9 mouse cellular contexts compared by ENCODE assay signal in genomic region chr9:78769168-78769567, GRCm38 (mm10).
DNase-seq lines count a peak whose midpoint lies in the region; ATAC-seq and TF ChIP-seq lines count a peak whose summit lies in the region.
"Had no signal": no experiment of that assay in that cellular context is flagged by ENCODE, and none has a peak within 500 bp of the region (broad histone marks: within the 10 kb centered on the region; RNA-seq: fewer than 3 reads in every experiment).

No protein-coding gene starts in this region.

- no peaks in the 10 kb centered on the region for H3K36me3 ChIP-seq in forebrain, embryonic 14.5 days (ENCODE audit: control insufficient read depth, insufficient read depth, low read length)
- no peaks in the 10 kb centered on the region for H3K36me3 ChIP-seq in forebrain, embryonic 12.5 days (replicated peaks)
- no peaks in the 10 kb centered on the region for H3K36me3 ChIP-seq in liver, embryonic 14.5 days (replicated peaks; ENCODE audit: control insufficient read depth, insufficient read depth, low read depth)
- no peaks in the 10 kb centered on the region for H3K36me3 ChIP-seq in liver, embryonic 11.5 days (ENCODE audit: control insufficient read depth, insufficient read depth, low read length)
- H3K36me3 ChIP-seq: heart, embryonic 15.5 days had no signal

- peak; percentile 75 for DNase-seq in forebrain, embryonic 14.5 days (ENCODE audit: low spot score)
- DNase-seq in liver, embryonic 14.5 days (ENCODE audit: low read depth in 3 of 3, low spot score in 3 of 3): no peak
- DNase-seq in liver, embryonic 11.5 days (ENCODE audit: low spot score): no peak
- no peak for DNase-seq in Patski (ENCODE audit: low read depth, low spot score)
- DNase-seq in left cerebral cortex, postnatal 10 days (ENCODE audit: extremely low spot score in 1 of 2, low spot score in 2 of 2): peak; percentile 27 to 35
- DNase-seq in spleen, postnatal 14 days (ENCODE audit: low spot score in 2 of 2): no peak
- DNase-seq in T-cell, adult 2 months (ENCODE audit: low spot score): no peak

- no peak overlapping the region for H3K4me2 ChIP-seq in forebrain, embryonic 14.5 days (ENCODE audit: low read length)
- H3K4me2 ChIP-seq in forebrain, embryonic 12.5 days: no peak overlapping the region
- no peak overlapping the region for H3K4me2 ChIP-seq in liver, embryonic 14.5 days (ENCODE audit: low read depth)
- H3K4me2 ChIP-seq in liver, embryonic 11.5 days: no peak overlapping the region
- H3K4me2 ChIP-seq: heart, embryonic 15.5 days had no signal

- intact Hi-C loops in left cerebral cortex, postnatal 10 days (cut with DNase I): no loop called here

- no peak overlapping the region for H3K27ac ChIP-seq in forebrain, embryonic 14.5 days (ENCODE audit: low read depth, low read length)
- no peak overlapping the region for H3K27ac ChIP-seq in forebrain, embryonic 12.5 days
- no peak overlapping the region for H3K27ac ChIP-seq in liver, embryonic 14.5 days
- H3K27ac ChIP-seq in liver, embryonic 11.5 days (ENCODE audit: low read depth, low read length): no peak overlapping the region
- H3K27ac ChIP-seq: heart, embryonic 15.5 days had no signal

- no peak for ATAC-seq in forebrain, embryonic 14.5 days
- no peak for ATAC-seq in forebrain, embryonic 12.5 days (ENCODE audit: low FRiP score)
- ATAC-seq in liver, embryonic 14.5 days (ENCODE audit: insufficient read depth): no peak
- no peak for ATAC-seq in liver, embryonic 11.5 days (replicated peaks; ENCODE audit: low FRiP score)
- ATAC-seq in Patski: no peak

- H3K9ac ChIP-seq in forebrain, embryonic 14.5 days (ENCODE audit: low read length): no peak overlapping the region
- H3K9ac ChIP-seq in forebrain, embryonic 12.5 days: no peak overlapping the region
- no peak overlapping the region for H3K9ac ChIP-seq in liver, embryonic 14.5 days (replicated peaks)
- H3K9ac ChIP-seq in liver, embryonic 11.5 days (ENCODE audit: low read depth, low read length): no peak overlapping the region
- H3K9ac ChIP-seq: heart, embryonic 15.5 days had no signal

- no peaks in the 10 kb centered on the region for H3K4me1 ChIP-seq in forebrain, embryonic 14.5 days (ENCODE audit: control insufficient read depth, insufficient read depth, low read length)
- no peaks in the 10 kb centered on the region for H3K4me1 ChIP-seq in forebrain, embryonic 12.5 days
- no peaks in the 10 kb centered on the region for H3K4me1 ChIP-seq in liver, embryonic 14.5 days (replicated peaks; ENCODE audit: control insufficient read depth in 2 of 2, insufficient read depth in 2 of 2, low read length in 1 of 2)
- no peaks in the 10 kb centered on the region for H3K4me1 ChIP-seq in liver, embryonic 11.5 days (replicated peaks; ENCODE audit: control insufficient read depth, insufficient read depth, low read length)
- H3K4me1 ChIP-seq: heart, embryonic 15.5 days had no signal

- H3K4me3 ChIP-seq in forebrain, embryonic 14.5 days (ENCODE audit: low read depth, low read length): no peak overlapping the region
- no peak overlapping the region for H3K4me3 ChIP-seq in forebrain, embryonic 12.5 days (replicated peaks)
- H3K4me3 ChIP-seq in liver, embryonic 14.5 days (ENCODE audit: insufficient read depth in 1 of 2, low read depth in 2 of 2, low read length in 2 of 2): no peak overlapping the region
- no peak overlapping the region for H3K4me3 ChIP-seq in liver, embryonic 11.5 days (ENCODE audit: low read depth, low read length)
- H3K4me3 ChIP-seq: heart, embryonic 15.5 days had no signal

- peak; percentile 40; the same call in 1 of the 2 replicates for TF ChIP-seq CTCF in liver, embryonic 14.5 days (IDR thresholded peaks at IDR 0.05; ENCODE audit: low read depth)
- TF ChIP-seq CTCF in Patski (IDR thresholded peaks at IDR 0.05): peak; percentile 46

- in situ Hi-C loops in Patski (cut with MboI; ENCODE audit: low pct_unique_long_range_greater_than_20kb): no loop called here

- POLR2A ChIA-PET in Patski (lab: Charles Lee): interaction anchor here (0.6 to 0.7 kb wide), 2 partner anchors 9 to 1000 kb away, joined by 3 to 5 read pairs; no protein-coding TSS in a partner anchor

- no peak for TF ChIP-seq EP300 in liver, embryonic 14.5 days (IDR thresholded peaks at IDR 0.05; ENCODE audit: low read depth)

- H3K27me3 ChIP-seq in forebrain, embryonic 14.5 days (replicated peaks; ENCODE audit: control insufficient read depth, insufficient read depth, low read length): no peaks in the 10 kb centered on the region
- no peaks in the 10 kb centered on the region for H3K27me3 ChIP-seq in forebrain, embryonic 12.5 days
- no peaks in the 10 kb centered on the region for H3K27me3 ChIP-seq in liver, embryonic 14.5 days (ENCODE audit: control insufficient read depth, insufficient read depth, low read length)
- no peaks in the 10 kb centered on the region for H3K27me3 ChIP-seq in liver, embryonic 11.5 days (replicated peaks; ENCODE audit: control insufficient read depth, insufficient read depth, low read length)
- no peaks in the 10 kb centered on the region for H3K27me3 ChIP-seq in Patski
- H3K27me3 ChIP-seq: heart, embryonic 15.5 days had no signal

- CTCF ChIA-PET in Patski (lab: Charles Lee): interaction anchor here (0.6 to 1.6 kb wide), 4 partner anchors 10 to 956 kb away, joined by 3 to 5 read pairs (median 4); no protein-coding TSS in a partner anchor

- 44% methylated on average over 5 of the region's 5 CpGs for WGBS in forebrain, embryonic 14.5 days
- WGBS in forebrain, embryonic 12.5 days: 43% methylated on average over 5 of the region's 5 CpGs
- 25% methylated on average over 5 of the region's 5 CpGs for WGBS in liver, embryonic 14.5 days (ENCODE audit: insufficient replicate concordance)
- 33% methylated on average over 5 of the region's 5 CpGs for WGBS in liver, embryonic 11.5 days

- no peaks in the 10 kb centered on the region for H3K9me3 ChIP-seq in forebrain, embryonic 14.5 days (replicated peaks; ENCODE audit: control insufficient read depth, low read length)
- H3K9me3 ChIP-seq in forebrain, embryonic 12.5 days: no peaks in the 10 kb centered on the region
- no peaks in the 10 kb centered on the region for H3K9me3 ChIP-seq in liver, embryonic 14.5 days (ENCODE audit: control insufficient read depth, low read length)
- H3K9me3 ChIP-seq in liver, embryonic 11.5 days (ENCODE audit: control insufficient read depth, low read length): no peaks in the 10 kb centered on the region
- H3K9me3 ChIP-seq: heart, embryonic 15.5 days had no signal

Comparison
In these comparisons a context has a peak if more than half of its experiments do, and no peak if none do; other contexts are left out.
1. DNase-seq: peak in forebrain, embryonic 14.5 days (single experiment) and left cerebral cortex, postnatal 10 days (2 of 2); none in liver, embryonic 14.5 days (0 of 3), liver, embryonic 11.5 days (single experiment), Patski (single experiment), spleen, postnatal 14 days (0 of 2) and T-cell, adult 2 months (single experiment).